Mouse (Mus musculus) stomach, embryonic 14.5 days (tissue): ENCODE measurements around the gene Nol10. TPM values are rescaled to one million over a fixed set of nuclear protein-coding genes. Genes with fewer than 3 reads are reported as not detected.

Experiments used
- ATAC-seq: fragments of 200-750 bp; cut with Nextera tagmentation; 2 replicates; pipeline ENCODE4 v1.8.0; 2017; ENCODE audit warnings: low read depth, moderate TSS enrichment; ENCODE audit not compliant: insufficient number of reproducible peaks, insufficient read depth, low FRiP score
- H3K27ac ChIP-seq: fragments of 300-500 bp; sonication (generic); 2 replicates; pipeline ENCODE4 v1.5.1; 2014; ENCODE audit warnings: mild to moderate bottlenecking, low read length, moderate library complexity, mixed read lengths
- H3K27me3 ChIP-seq: fragments of 300-500 bp; sonication (generic); 2 replicates; pipeline ENCODE4 v1.6.1; 2014; ENCODE audit warnings: low read length, control low read depth, mixed read lengths; ENCODE audit not compliant: control insufficient read depth, insufficient read depth
- H3K36me3 ChIP-seq: fragments of 300-500 bp; sonication (generic); 2 replicates; pipeline ENCODE4 v1.6.1; 2014; ENCODE audit warnings: mild to moderate bottlenecking, control low read depth, low read length, moderate library complexity, mixed read lengths; ENCODE audit not compliant: control insufficient read depth, insufficient read depth
- H3K4me1 ChIP-seq: fragments of 300-500 bp; sonication (generic); 2 replicates; pipeline ENCODE4 v1.6.1; 2014; ENCODE audit warnings: low read length, control low read depth, mixed read lengths; ENCODE audit not compliant: control insufficient read depth, insufficient read depth
- H3K4me2 ChIP-seq: fragments of 300-500 bp; sonication (generic); replicated peaks from 2 replicates; pipeline ENCODE4 v1.6.1; 2014; ENCODE audit warnings: low read depth, low read length, control low read depth
- H3K4me3 ChIP-seq: fragments of 300-500 bp; sonication (generic); 2 replicates; pipeline ENCODE4 v1.5.1; 2014; ENCODE audit warnings: low read depth, low read length, control low read depth
- H3K9ac ChIP-seq: fragments of 300-500 bp; sonication (generic); replicated peaks from 2 replicates; pipeline ENCODE4 v1.6.1; 2014; ENCODE audit warnings: low read depth, mild to moderate bottlenecking, control low read depth, low read length, moderate library complexity, mixed read lengths
- H3K9me3 ChIP-seq: fragments of 300-500 bp; sonication (generic); 2 replicates; pipeline ENCODE4 v1.6.1; 2016; ENCODE audit warnings: low read depth, low read length, control low read depth; ENCODE audit not compliant: control insufficient read depth
- WGBS: fragments of 180-500 bp; shearing (Covaris S2); extraction: QIAGEN DNeasy Blood & Tissue Kit; methylation state at CpG from one replicate; pipeline ENCODE4 v1.1.7; 2014; 5-methylcytosine and 5-hydroxymethylcytosine counted together
- microRNA-seq: library from miRNA; unstranded; fragments of <30 nt; microRNA quantifications from one replicate; pipeline ENCODE4, GENCODE M21; 2016
- polyA plus RNA-seq: library from polyadenylated mRNA; unstranded; fragments of >200 nt; fragmentation: Nextera tagmentation; extraction: Ambion mirVana; gene quantifications from 2 replicates; pipeline ENCODE4 v1.2.1, GENCODE M21; 2014

Nol10 gene
- polyA plus RNA-seq, 1 experiment from 2014 or later: 21.0 TPM

GRCm38 (mm10) chr12:17475146-17475545, 126.9 kb downstream of the Nol10 start:
- 82% methylated on average over 4 of the region's 4 CpGs for WGBS
- no peak for ATAC-seq

GRCm38 (mm10) chr12:17478196-17478595, 129.9 kb downstream of the Nol10 start:
- no peak for ATAC-seq
- WGBS: 80% methylated on average over 12 of the region's 12 CpGs

More at GRCm38 (mm10) chr12:17475146-17475545, 126.9 kb downstream of the Nol10 start:
- H3K4me1 ChIP-seq: no peaks in the 10 kb centered on the region
- no peak overlapping the region for H3K4me3 ChIP-seq
- no peak overlapping the region for H3K9ac ChIP-seq
- no peak overlapping the region for H3K4me2 ChIP-seq
- no peaks in the 10 kb centered on the region for H3K9me3 ChIP-seq
- H3K27me3 ChIP-seq: no peaks in the 10 kb centered on the region
- H3K36me3 ChIP-seq: no peaks in the 10 kb centered on the region
- H3K27ac ChIP-seq: no peak overlapping the region

GRCm38 (mm10) chr12:17478856-17479255, 130.6 kb downstream of the Nol10 start:
- H3K27me3 ChIP-seq: no peaks in the 10 kb centered on the region
- no peak for ATAC-seq
- no peaks in the 10 kb centered on the region for H3K9me3 ChIP-seq
- H3K9ac ChIP-seq: no peak overlapping the region
- H3K36me3 ChIP-seq: no peaks in the 10 kb centered on the region
- no peak overlapping the region for H3K4me2 ChIP-seq
- H3K4me1 ChIP-seq: no peaks in the 10 kb centered on the region
- no peak overlapping the region for H3K4me3 ChIP-seq
- 80% methylated on average over 2 of the region's 2 CpGs for WGBS
- H3K27ac ChIP-seq: no peak overlapping the region

More at GRCm38 (mm10) chr12:17478196-17478595, 129.9 kb downstream of the Nol10 start:
- Histone ChIP-seq H3K9me3 (no peaks in the 10 kb centered on the region), H3K4me3 (no peak overlapping the region), H3K4me1 (no peaks in the 10 kb centered on the region), H3K27me3 (no peaks in the 10 kb centered on the region), H3K9ac (no peak overlapping the region), H3K36me3 (no peaks in the 10 kb centered on the region), H3K4me2 (no peak overlapping the region), H3K27ac (no peak overlapping the region)

Small RNA genes lying within 50 kb of the gene (microRNA-seq; reads per million reads assigned to microRNA genes)
- gene Mir3066: 7.8 reads per million, percentile 17 among the genes with 10 or more reads in this experiment

Other genes with a start within 250 kb of the Nol10 start
- gene Kcnf1, start 171.6 kb upstream of the Nol10 start, polyA plus RNA-seq: 0.38 and 0.43 TPM in 2 replicates
- 502 and 548 TPM in 2 replicates for gene Pdia6, start 81.9 kb upstream of the Nol10 start, polyA plus RNA-seq
- 0.34 and 0.46 TPM in 2 replicates for gene Atp6v1c2, start 19.1 kb upstream of the Nol10 start, polyA plus RNA-seq
- 160 and 186 TPM in 2 replicates for gene Odc1, start 196.3 kb downstream of the Nol10 start, polyA plus RNA-seq